Mouse (Mus musculus): ENCODE data around the gene 2410002F23Rik. TPM values are rescaled to one million over a fixed set of nuclear protein-coding genes. Genes with fewer than 3 reads are reported as not detected.
"Not testable (repeated sequence)": the region's sequence is repeated elsewhere in the genome, so short reads cannot be mapped to it uniquely, and the experiment has no call there.

2410002F23Rik gene
- total RNA-seq, 1 experiment, result 127 TPM

- no peaks in the 10 kb centered on the region for H3K9me3 ChIP-seq (ENCODE audit: control insufficient read depth, insufficient read depth, low read depth, low read length)
- no peak for TF ChIP-seq MAFK (IDR thresholded peaks at IDR 0.05; ENCODE audit: insufficient read depth, low read depth, low read length)
- TF ChIP-seq CHD2 (IDR thresholded peaks at IDR 0.05; ENCODE audit: low read depth, low read length), result no peak
- TF ChIP-seq ZC3H11A (IDR thresholded peaks at IDR 0.05; ENCODE audit: borderline replicate concordance, low read depth, low read length), result no peak
- no peak for TF ChIP-seq HCFC1 (IDR thresholded peaks at IDR 0.05; ENCODE audit: borderline replicate concordance, insufficient read depth, low read length)
- no peak for TF ChIP-seq ZNF384 (IDR thresholded peaks at IDR 0.05; ENCODE audit: low read depth, low read length)
- H3K27ac ChIP-seq (ENCODE audit: insufficient read depth, low read depth, low read length, poor library complexity, severe bottlenecking), result no peak within 1 kb of the TSS
- H3K36me3 ChIP-seq (ENCODE audit: control insufficient read depth, insufficient read depth, low read length, poor library complexity, severe bottlenecking), result no peaks in the 10 kb centered on the region
- H3K9ac ChIP-seq (ENCODE audit: insufficient read depth, low read depth, low read length, poor library complexity, severe bottlenecking), result no peak within 1 kb of the TSS
- DNase-seq (ENCODE audit: low read depth, low spot score), result no peak
- no peaks in the 10 kb centered on the region for H3K4me1 ChIP-seq (ENCODE audit: control insufficient read depth in 2 of 2, insufficient read depth in 2 of 2, low read length in 2 of 2, poor library complexity in 1 of 2)
- in situ Hi-C loops (cut with MboI; ENCODE audit: low sequenced_read_pairs in 2 of 2, unreplicated experiment in 2 of 2), result loop anchor here in 1 of 2 experiments (5.0 to 25.0 kb wide), 2 partner anchors 203 to 253 kb away; partner anchors contain the start of genes Klk1b1, Klk1b26 and Klk1b8
- no peak within 1 kb of the TSS for H3K4me3 ChIP-seq (ENCODE audit: insufficient read depth in 1 of 2, low read depth in 1 of 2, low read length in 2 of 2, poor library complexity in 1 of 2, severe bottlenecking in 1 of 2)
These were observed 30.9 kb upstream of the 2410002F23Rik start, which contains the start of gene Klk1b5 for GRCm38 (mm10) chr7:44215645-44216044. Gene Klk1b5, plus strand, starts transcription at chr7:44215945.

GRCm38 (mm10) chr7:44221601-44222000, 24.9 kb upstream of the 2410002F23Rik start:
- not testable (repeated sequence) for H3K9me3 ChIP-seq (ENCODE audit: control insufficient read depth, insufficient read depth, low read depth, low read length); H3K4me3 ChIP-seq (ENCODE audit: insufficient read depth in 1 of 2, low read depth in 1 of 2, low read length in 2 of 2, poor library complexity in 1 of 2, severe bottlenecking in 1 of 2); H3K36me3 ChIP-seq (ENCODE audit: control insufficient read depth, insufficient read depth, low read length, poor library complexity, severe bottlenecking); H3K27ac ChIP-seq (ENCODE audit: insufficient read depth, low read depth, low read length, poor library complexity, severe bottlenecking); DNase-seq (ENCODE audit: low read depth, low spot score); H3K9ac ChIP-seq (ENCODE audit: insufficient read depth, low read depth, low read length, poor library complexity, severe bottlenecking); H3K4me1 ChIP-seq (ENCODE audit: control insufficient read depth in 2 of 2, insufficient read depth in 2 of 2, low read length in 2 of 2, poor library complexity in 1 of 2)
- in situ Hi-C loops (cut with MboI; ENCODE audit: low sequenced_read_pairs in 2 of 2, unreplicated experiment in 2 of 2), result loop anchor here in 1 of 2 experiments (25.0 kb wide), 1 partner anchor 259 kb away; the partner anchor contains the start of genes Klk1b1 and Klk1b8

- not testable (repeated sequence) for H3K4me3 ChIP-seq (ENCODE audit: insufficient read depth in 1 of 2, low read depth in 1 of 2, low read length in 2 of 2, poor library complexity in 1 of 2, severe bottlenecking in 1 of 2); DNase-seq (ENCODE audit: low read depth, low spot score); H3K9ac ChIP-seq (ENCODE audit: insufficient read depth, low read depth, low read length, poor library complexity, severe bottlenecking); H3K27ac ChIP-seq (ENCODE audit: insufficient read depth, low read depth, low read length, poor library complexity, severe bottlenecking); H3K36me3 ChIP-seq (ENCODE audit: control insufficient read depth, insufficient read depth, low read length, poor library complexity, severe bottlenecking); H3K9me3 ChIP-seq (ENCODE audit: control insufficient read depth, insufficient read depth, low read depth, low read length); H3K4me1 ChIP-seq (ENCODE audit: control insufficient read depth in 2 of 2, insufficient read depth in 2 of 2, low read length in 2 of 2, poor library complexity in 1 of 2)
- in situ Hi-C loops (cut with MboI; ENCODE audit: low sequenced_read_pairs in 2 of 2, unreplicated experiment in 2 of 2), result loop anchor here in 1 of 2 experiments (25.0 kb wide), 1 partner anchor 260 kb away; the partner anchor contains the start of genes Klk1b1 and Klk1b8
These were observed 24.2 kb upstream of the 2410002F23Rik start for GRCm38 (mm10) chr7:44222335-44222734.

GRCm38 (mm10) chr7:44225076-44225475, 21.4 kb upstream of the 2410002F23Rik start, which contains the start of gene Klk1:
Gene Klk1, plus strand, starts transcription at chr7:44225360.
- in situ Hi-C loops (cut with MboI; ENCODE audit: low sequenced_read_pairs in 2 of 2, unreplicated experiment in 2 of 2), result no loop called here
- no peak for TF ChIP-seq ZC3H11A (IDR thresholded peaks at IDR 0.05; ENCODE audit: borderline replicate concordance, low read depth, low read length)
- no peak for TF ChIP-seq MAFK (IDR thresholded peaks at IDR 0.05; ENCODE audit: insufficient read depth, low read depth, low read length)
- TF ChIP-seq CHD2 (IDR thresholded peaks at IDR 0.05; ENCODE audit: low read depth, low read length), result no peak
- TF ChIP-seq ZNF384 (IDR thresholded peaks at IDR 0.05; ENCODE audit: low read depth, low read length), result no peak
- TF ChIP-seq HCFC1 (IDR thresholded peaks at IDR 0.05; ENCODE audit: borderline replicate concordance, insufficient read depth, low read length), result no peak
- Histone ChIP-seq H3K9ac (ENCODE audit: insufficient read depth, low read depth, low read length, poor library complexity, severe bottlenecking) (no peak within 1 kb of the TSS), H3K4me1 (ENCODE audit: control insufficient read depth in 2 of 2, insufficient read depth in 2 of 2, low read length in 2 of 2, poor library complexity in 1 of 2) (peaks cover 3 to 9% of the 10 kb centered on the region in 2 experiments; a peak in 2 of 4 replicates), H3K9me3 (ENCODE audit: control insufficient read depth, insufficient read depth, low read depth, low read length) (no peaks in the 10 kb centered on the region), H3K27ac (ENCODE audit: insufficient read depth, low read depth, low read length, poor library complexity, severe bottlenecking) (no peak within 1 kb of the TSS), H3K4me3 (ENCODE audit: insufficient read depth in 1 of 2, low read depth in 1 of 2, low read length in 2 of 2, poor library complexity in 1 of 2, severe bottlenecking in 1 of 2) (no peak within 1 kb of the TSS), H3K36me3 (ENCODE audit: control insufficient read depth, insufficient read depth, low read length, poor library complexity, severe bottlenecking) (no peaks in the 10 kb centered on the region)
- DNase-seq (ENCODE audit: low read depth, low spot score), result no peak

- Histone ChIP-seq H3K9me3 (ENCODE audit: control insufficient read depth, insufficient read depth, low read depth, low read length) (no peaks in the 10 kb centered on the region), H3K4me1 (ENCODE audit: control insufficient read depth in 2 of 2, insufficient read depth in 2 of 2, low read length in 2 of 2, poor library complexity in 1 of 2) (peaks cover 0 to 6% of the 10 kb centered on the region in 2 experiments; a peak in 1 of 4 replicates), H3K27ac (ENCODE audit: insufficient read depth, low read depth, low read length, poor library complexity, severe bottlenecking) (no peak within 1 kb of the TSS), H3K36me3 (ENCODE audit: control insufficient read depth, insufficient read depth, low read length, poor library complexity, severe bottlenecking) (no peaks in the 10 kb centered on the region), H3K4me3 (ENCODE audit: insufficient read depth in 1 of 2, low read depth in 1 of 2, low read length in 2 of 2, poor library complexity in 1 of 2, severe bottlenecking in 1 of 2) (no peak within 1 kb of the TSS), H3K9ac (ENCODE audit: insufficient read depth, low read depth, low read length, poor library complexity, severe bottlenecking) (no peak within 1 kb of the TSS)
- in situ Hi-C loops (cut with MboI; ENCODE audit: low sequenced_read_pairs in 2 of 2, unreplicated experiment in 2 of 2), result no loop called here
- DNase-seq (ENCODE audit: low read depth, low spot score), result no peak
- TF ChIP-seq MAFK (IDR thresholded peaks at IDR 0.05; ENCODE audit: insufficient read depth, low read depth, low read length), result no peak
- TF ChIP-seq HCFC1 (IDR thresholded peaks at IDR 0.05; ENCODE audit: borderline replicate concordance, insufficient read depth, low read length), result no peak
- no peak for TF ChIP-seq CHD2 (IDR thresholded peaks at IDR 0.05; ENCODE audit: low read depth, low read length)
- TF ChIP-seq ZNF384 (IDR thresholded peaks at IDR 0.05; ENCODE audit: low read depth, low read length), result no peak
These were observed 10.6 kb upstream of the 2410002F23Rik start, which contains the start of gene Gm36864 for GRCm38 (mm10) chr7:44235909-44236308. Gene Gm36864, plus strand, starts transcription at chr7:44236177.

All from ES-E14 (cell line).